Mouse (Mus musculus): ENCODE data around the gene Rgs14. TPM values are rescaled to one million over a fixed set of nuclear protein-coding genes. Genes with fewer than 3 reads are reported as not detected.

Gene Rgs14
- 0.53 and 0.56 TPM in 2 replicates for polyA plus RNA-seq (2014; fragmentation: Nextera tagmentation; extraction: Ambion mirVana)

- Histone ChIP-seq H3K4me3 (ENCODE audit: low read depth, low read length) (no peak within 1 kb of the TSS), H3K4me2 (ENCODE audit: low read depth, low read length) (no peak within 1 kb of the TSS), H3K9ac (replicated peaks; ENCODE audit: low read length) (no peak within 1 kb of the TSS), H3K27me3 (ENCODE audit: control insufficient read depth, insufficient read depth, low read length) (no peaks in the 10 kb centered on the region), H3K4me1 (ENCODE audit: control insufficient read depth, insufficient read depth, low read length) (no peaks in the 10 kb centered on the region), H3K36me3 (replicated peaks; ENCODE audit: control insufficient read depth, insufficient read depth, low read depth, low read length) (no peaks in the 10 kb centered on the region), H3K27ac (replicated peaks; ENCODE audit: low read depth, low read length) (no peak within 1 kb of the TSS), H3K9me3 (replicated peaks; ENCODE audit: control insufficient read depth, low read length) (no peaks in the 10 kb centered on the region)
- WGBS: 59% methylated on average over 13 of the region's 13 CpGs
- ATAC-seq (replicated peaks; ENCODE audit: insufficient number of reproducible peaks, low FRiP score, low TSS enrichment, low read depth) (no peak), DNase-seq (ENCODE audit: low spot score) (no peak)
These were observed at the start of gene Rgs14 for GRCm38 (mm10) chr13:55369531-55370114. TSS of gene Rgs14 (plus strand) at chr13:55369732.

- Histone ChIP-seq H3K36me3 (replicated peaks; ENCODE audit: control insufficient read depth, insufficient read depth, low read depth, low read length) (peaks cover 5% of the 10 kb centered on the region), H3K27ac (replicated peaks; ENCODE audit: low read depth, low read length) (no peak within 1 kb of the TSS; the same call in 1 of the 2 replicates), H3K9ac (replicated peaks; ENCODE audit: low read length) (peak within 1 kb of the TSS; percentile 95), H3K4me1 (ENCODE audit: control insufficient read depth, insufficient read depth, low read length) (no peaks in the 10 kb centered on the region), H3K4me3 (ENCODE audit: low read depth, low read length) (peak within 1 kb of the TSS; percentile 95), H3K27me3 (ENCODE audit: control insufficient read depth, insufficient read depth, low read length) (no peaks in the 10 kb centered on the region), H3K9me3 (replicated peaks; ENCODE audit: control insufficient read depth, low read length) (no peaks in the 10 kb centered on the region), H3K4me2 (ENCODE audit: low read depth, low read length) (peak within 1 kb of the TSS; percentile 80)
- no peak for ATAC-seq (replicated peaks; ENCODE audit: insufficient number of reproducible peaks, low FRiP score, low TSS enrichment, low read depth)
- WGBS: 85% methylated on average over 4 of the region's 4 CpGs
- no peak for DNase-seq (ENCODE audit: low spot score)
These were observed 49.5 kb upstream of the Rgs14 start, which contains the start of gene Prelid1 for GRCm38 (mm10) chr13:55319931-55320533. TSS of gene Prelid1 (plus strand) at chr13:55320500.

GRCm38 (mm10) chr13:55321434-55322129 is 48.0 kb upstream of the Rgs14 start, which contains the start of gene Rab24:
TSS of gene Rab24 (minus strand) at chr13:55321946.
- WGBS: under 1% methylated on average over 73 of the region's 73 CpGs
- Histone ChIP-seq H3K9ac (replicated peaks; ENCODE audit: low read length) (peak within 1 kb of the TSS; percentile 95), H3K4me1 (ENCODE audit: control insufficient read depth, insufficient read depth, low read length) (no peaks in the 10 kb centered on the region), H3K4me3 (ENCODE audit: low read depth, low read length) (peak within 1 kb of the TSS; percentile 95), H3K27me3 (ENCODE audit: control insufficient read depth, insufficient read depth, low read length) (no peaks in the 10 kb centered on the region), H3K9me3 (replicated peaks; ENCODE audit: control insufficient read depth, low read length) (no peaks in the 10 kb centered on the region), H3K27ac (replicated peaks; ENCODE audit: low read depth, low read length) (peak within 1 kb of the TSS; percentile 54; the same call in 1 of the 2 replicates), H3K36me3 (replicated peaks; ENCODE audit: control insufficient read depth, insufficient read depth, low read depth, low read length) (peaks cover 13% of the 10 kb centered on the region), H3K4me2 (ENCODE audit: low read depth, low read length) (peak within 1 kb of the TSS; percentile 80)
- DNase-seq (ENCODE audit: low spot score) (peak; percentile 97), ATAC-seq (replicated peaks; ENCODE audit: insufficient number of reproducible peaks, low FRiP score, low TSS enrichment, low read depth) (peak; percentile 84)

- WGBS: 1% methylated on average over 31 of the region's 31 CpGs
These were observed 47.3 kb upstream of the Rgs14 start for GRCm38 (mm10) chr13:55322130-55322825.

GRCm38 (mm10) chr13:55325596-55325995 is 43.9 kb upstream of the Rgs14 start:
- peaks cover 13% of the 10 kb centered on the region for H3K36me3 ChIP-seq (replicated peaks; ENCODE audit: control insufficient read depth, insufficient read depth, low read depth, low read length)
- DNase-seq (ENCODE audit: low spot score): no peak
- H3K27me3 ChIP-seq (ENCODE audit: control insufficient read depth, insufficient read depth, low read length): no peaks in the 10 kb centered on the region
- ATAC-seq (replicated peaks; ENCODE audit: insufficient number of reproducible peaks, low FRiP score, low TSS enrichment, low read depth): no peak
- no peak overlapping the region for H3K4me2 ChIP-seq (ENCODE audit: low read depth, low read length)
- 87% methylated on average over 11 of the region's 11 CpGs for WGBS
- H3K9me3 ChIP-seq (replicated peaks; ENCODE audit: control insufficient read depth, low read length): no peaks in the 10 kb centered on the region
- no peak overlapping the region for H3K9ac ChIP-seq (replicated peaks; ENCODE audit: low read length)
- peaks cover 7% of the 10 kb centered on the region for H3K4me1 ChIP-seq (ENCODE audit: control insufficient read depth, insufficient read depth, low read length)
- H3K4me3 ChIP-seq (ENCODE audit: low read depth, low read length): no peak overlapping the region
- H3K27ac ChIP-seq (replicated peaks; ENCODE audit: low read depth, low read length): no peak overlapping the region

More at GRCm38 (mm10) chr13:55322130-55322825, 47.3 kb upstream of the Rgs14 start:
- peaks cover 13% of the 10 kb centered on the region for H3K36me3 ChIP-seq (replicated peaks; ENCODE audit: control insufficient read depth, insufficient read depth, low read depth, low read length)
- peak overlapping the region; percentile 95 for H3K9ac ChIP-seq (replicated peaks; ENCODE audit: low read length)
- peak overlapping the region; percentile 95 for H3K4me3 ChIP-seq (ENCODE audit: low read depth, low read length)
- no peaks in the 10 kb centered on the region for H3K9me3 ChIP-seq (replicated peaks; ENCODE audit: control insufficient read depth, low read length)
- peak; percentile 72 for DNase-seq (ENCODE audit: low spot score)
- H3K27me3 ChIP-seq (ENCODE audit: control insufficient read depth, insufficient read depth, low read length): no peaks in the 10 kb centered on the region
- no peaks in the 10 kb centered on the region for H3K4me1 ChIP-seq (ENCODE audit: control insufficient read depth, insufficient read depth, low read length)
- no peak for ATAC-seq (replicated peaks; ENCODE audit: insufficient number of reproducible peaks, low FRiP score, low TSS enrichment, low read depth)
- peak overlapping the region; percentile 54; the same call in 1 of the 2 replicates for H3K27ac ChIP-seq (replicated peaks; ENCODE audit: low read depth, low read length)
- peak overlapping the region; percentile 80 for H3K4me2 ChIP-seq (ENCODE audit: low read depth, low read length)

- 57% methylated on average over 4 of the region's 4 CpGs for WGBS
- Histone ChIP-seq H3K27ac (replicated peaks; ENCODE audit: low read depth, low read length) (no peak overlapping the region), H3K4me3 (ENCODE audit: low read depth, low read length) (no peak overlapping the region)
These were observed 42.4 kb upstream of the Rgs14 start for GRCm38 (mm10) chr13:55327169-55327568.

GRCm38 (mm10) chr13:55327633-55328032 is 41.9 kb upstream of the Rgs14 start:
- ATAC-seq (replicated peaks; ENCODE audit: insufficient number of reproducible peaks, low FRiP score, low TSS enrichment, low read depth) (no peak), DNase-seq (ENCODE audit: low spot score) (peak; percentile 77)
- Histone ChIP-seq H3K27ac (replicated peaks; ENCODE audit: low read depth, low read length) (no peak overlapping the region), H3K4me2 (ENCODE audit: low read depth, low read length) (no peak overlapping the region; the same call in 1 of the 2 replicates), H3K9ac (replicated peaks; ENCODE audit: low read length) (no peak overlapping the region), H3K27me3 (ENCODE audit: control insufficient read depth, insufficient read depth, low read length) (no peaks in the 10 kb centered on the region), H3K4me1 (ENCODE audit: control insufficient read depth, insufficient read depth, low read length) (peaks cover 7% of the 10 kb centered on the region), H3K36me3 (replicated peaks; ENCODE audit: control insufficient read depth, insufficient read depth, low read depth, low read length) (peaks cover 13% of the 10 kb centered on the region), H3K4me3 (ENCODE audit: low read depth, low read length) (0 out of 2 replicates have a peak overlapping the region, but pooled peaks have one; percentile 3), H3K9me3 (replicated peaks; ENCODE audit: control insufficient read depth, low read length) (no peaks in the 10 kb centered on the region)
- 44% methylated on average over 6 of the region's 8 CpGs for WGBS

More at GRCm38 (mm10) chr13:55327169-55327568, 42.4 kb upstream of the Rgs14 start:
- peak overlapping the region; percentile 13; the same call in 1 of the 2 replicates for H3K9ac ChIP-seq (replicated peaks; ENCODE audit: low read length)
- ATAC-seq (replicated peaks; ENCODE audit: insufficient number of reproducible peaks, low FRiP score, low TSS enrichment, low read depth) (no peak), DNase-seq (ENCODE audit: low spot score) (no peak)
- peaks cover 13% of the 10 kb centered on the region for H3K36me3 ChIP-seq (replicated peaks; ENCODE audit: control insufficient read depth, insufficient read depth, low read depth, low read length)
- no peak overlapping the region for H3K4me2 ChIP-seq (ENCODE audit: low read depth, low read length)
- no peaks in the 10 kb centered on the region for H3K27me3 ChIP-seq (ENCODE audit: control insufficient read depth, insufficient read depth, low read length)
- no peaks in the 10 kb centered on the region for H3K9me3 ChIP-seq (replicated peaks; ENCODE audit: control insufficient read depth, low read length)
- peaks cover 7% of the 10 kb centered on the region for H3K4me1 ChIP-seq (ENCODE audit: control insufficient read depth, insufficient read depth, low read length)
